Comparison of ENCODE assay signal across 27 mouse cellular contexts in genomic region chr5:135873753-135874152, GRCm38 (mm10). TPM values are rescaled to one million over a fixed set of nuclear protein-coding genes. Genes with fewer than 3 reads are reported as not detected.
DNase-seq lines count a peak whose midpoint lies in the region; ATAC-seq and TF ChIP-seq lines count a peak whose summit lies in the region.
"Had no signal": no experiment of that assay in that cellular context is flagged by ENCODE, and none has a peak within 500 bp of the region (broad histone marks: within the 10 kb centered on the region; RNA-seq: fewer than 3 reads in every experiment).

No protein-coding gene starts in this region.

- WGBS in heart, adult 2 months: 65% methylated on average over 9 of the region's 9 CpGs

- no peaks in the 10 kb centered on the region for H3K79me2 ChIP-seq in heart, adult 2 months (replicated peaks; ENCODE audit: control insufficient read depth, insufficient read depth, low read length)
- H3K79me2 ChIP-seq in MEL (ENCODE audit: control insufficient read depth, insufficient read depth, low read length, poor library complexity): no peaks in the 10 kb centered on the region

- H3K9ac ChIP-seq in heart, adult 2 months (ENCODE audit: low read depth, low read length): no peak overlapping the region
- no peak overlapping the region for H3K9ac ChIP-seq in MEL (ENCODE audit: control insufficient read depth, low read depth, low read length, poor library complexity, severe bottlenecking)
- H3K9ac ChIP-seq: heart, embryonic 15.5 days had no signal

- TF ChIP-seq POLR2A in heart, adult 2 months (IDR thresholded peaks at IDR 0.05; ENCODE audit: insufficient read depth, low read depth, low read length): no peak
- TF ChIP-seq POLR2A in MEL (IDR thresholded peaks at IDR 0.05; ENCODE audit: control insufficient read depth in 1 of 2, insufficient read depth in 1 of 2, low read depth in 1 of 2, low read length in 2 of 2, poor library complexity in 1 of 2): no peak

- no peak for TF ChIP-seq RAD21 in MEL (IDR thresholded peaks at IDR 0.05; ENCODE audit: low read depth, low read length)

- H3K4me3 ChIP-seq in heart, adult 2 months: no peak overlapping the region
- H3K4me3 ChIP-seq in MEL (ENCODE audit: control insufficient read depth in 1 of 2, insufficient read depth in 1 of 2, low read depth in 2 of 2, low read length in 2 of 2): no peak overlapping the region
- H3K4me3 ChIP-seq: hindbrain, embryonic 13.5 days had no signal

- DNase-seq in heart, adult 11 months: peak; percentile 70
- no peak for DNase-seq in heart, adult 2 months
- peak; percentile 67 for DNase-seq in CD4-positive, CD25-positive, alpha-beta regulatory T cell, adult 2 months (ENCODE audit: low read depth, low spot score)
- peak; percentile 66 for DNase-seq in MEL (ENCODE audit: low read depth, low spot score)
- DNase-seq in induced T-regulatory cell, adult 2 months (ENCODE audit: low read depth): peak; percentile 55
- DNase-seq in cerebellum, adult 18-20 months: no peak
- no peak for DNase-seq in cerebellum, postnatal 25 days
- DNase-seq: adrenal gland, postnatal 10 days; cerebellum, adult 11 months; cerebellum, adult 8-10 months; cerebellum, postnatal 10 days; gastrocnemius, postnatal 10 days; gastrocnemius, postnatal 36 days; heart, postnatal 10 days; heart, postnatal 36 days; kidney, adult 18-20 months; kidney, adult 9 months had no signal

- no peaks in the 10 kb centered on the region for H3K9me3 ChIP-seq in MEL (replicated peaks; ENCODE audit: insufficient read depth, low read length)
- H3K9me3 ChIP-seq: heart, embryonic 12.5 days; heart, embryonic 15.5 days; hindbrain, embryonic 10.5 days; hindbrain, embryonic 13.5 days had no signal

- intact Hi-C loops in heart, adult 2 months (cut with DNase I): no loop called here

- H3K27ac ChIP-seq in heart, adult 2 months: no peak overlapping the region
- H3K27ac ChIP-seq in MEL (ENCODE audit: control insufficient read depth, low read depth, low read length): no peak overlapping the region
- H3K27ac ChIP-seq: heart, embryonic 15.5 days; hindbrain, embryonic 13.5 days had no signal

- no peak for TF ChIP-seq CTCF in heart, adult 2 months (IDR thresholded peaks at IDR 0.05)
- TF ChIP-seq CTCF in MEL (IDR thresholded peaks at IDR 0.05 in 2 of 3, conservative IDR thresholded peaks at IDR 0.05 in 1 of 3; ENCODE audit: control insufficient read depth in 1 of 3, insufficient read depth in 1 of 3, low read depth in 2 of 3, low read length in 3 of 3, poor library complexity in 1 of 3, severe bottlenecking in 1 of 3): no peak

- peaks cover 2% of the 10 kb centered on the region; the same call in 1 of the 2 replicates for H3K27me3 ChIP-seq in heart, adult 2 months (ENCODE audit: control insufficient read depth, insufficient read depth, low read length)
- no peaks in the 10 kb centered on the region for H3K27me3 ChIP-seq in MEL (ENCODE audit: control insufficient read depth in 1 of 2, insufficient read depth in 2 of 2, low read length in 2 of 2)
- H3K27me3 ChIP-seq: CH12.LX had no signal

- no peaks in the 10 kb centered on the region for H3K36me3 ChIP-seq in heart, adult 2 months (ENCODE audit: control insufficient read depth, insufficient read depth, low read length)
- peaks cover 0 to 6% of the 10 kb centered on the region in 2 experiments; a peak in 2 of 4 replicates for H3K36me3 ChIP-seq in MEL (ENCODE audit: control insufficient read depth in 1 of 2, insufficient read depth in 2 of 2, low read length in 2 of 2)
- H3K36me3 ChIP-seq: G1E; heart, embryonic 12.5 days; heart, embryonic 15.5 days had no signal

- TF ChIP-seq EP300 in heart, adult 2 months (IDR thresholded peaks at IDR 0.05; ENCODE audit: insufficient read depth, low read depth, low read length): no peak
- TF ChIP-seq EP300 in MEL (IDR thresholded peaks at IDR 0.05; ENCODE audit: low read depth in 1 of 2, low read length in 2 of 2): no peak

- H3K4me1 ChIP-seq in heart, adult 2 months (ENCODE audit: control insufficient read depth, insufficient read depth, low read length): peaks cover 4% of the 10 kb centered on the region
- H3K4me1 ChIP-seq in MEL (ENCODE audit: control insufficient read depth in 1 of 2, insufficient read depth in 2 of 2, low read length in 2 of 2): peaks cover 0 to 24% of the 10 kb centered on the region in 2 experiments; a peak in 3 of 4 replicates

- ATAC-seq in frontal cortex, adult (ENCODE audit: low TSS enrichment): no peak
- ATAC-seq: forebrain, embryonic 14.5 days; hindbrain, embryonic 16.5 days had no signal

TF ChIP-seq in MEL, 35 proteins besides CTCF, POLR2A, EP300 and RAD21:
- TF ChIP-seq GATA1 (IDR thresholded peaks at IDR 0.05; ENCODE audit: low read depth, low read length): 0 out of 2 replicates have a peak, but pooled peaks have one; percentile 5
- no peak for TF ChIP-seq ZC3H11A (IDR thresholded peaks at IDR 0.05; ENCODE audit: low read depth, low read length)
- TF ChIP-seq ELF1 (IDR thresholded peaks at IDR 0.05; ENCODE audit: low read depth, low read length): peak; percentile 27; the same call in 1 of the 2 replicates
- no peak for TF ChIP-seq MAX (IDR thresholded peaks at IDR 0.05; ENCODE audit: low read length)

RNA-seq across cellular contexts. Expression of gene Hspb1, which starts 14.0 kb away (rescaled TPM):
- total RNA-seq in heart, adult 2 months (2021): 100 to 1,000 TPM; 434 to 446 TPM
- 427 and 635 TPM in 2 replicates for polyA plus RNA-seq in heart, adult 2 months (2012; rRNA removed)
- not detected in 2 replicates for total RNA-seq in MEL (2012; rRNA removed)
- polyA plus RNA-seq in MEL (2012; ENCODE audit: insufficient read depth in 1 of 2, insufficient read length in 2 of 2, low read depth in 1 of 2, low replicate concordance in 2 of 2, missing spikeins in 1 of 2): not detected
- total RNA-seq: G1E; granulocyte monocyte progenitor cell, adult 5-6 weeks had no signal
- polyA plus RNA-seq: G1E had no signal

Comparison
In these comparisons a context has a peak if more than half of its experiments do, and no peak if none do; other contexts are left out.
1. DNase-seq: peak in heart, adult 11 months (single experiment), CD4-positive, CD25-positive, alpha-beta regulatory T cell, adult 2 months (single experiment), MEL (single experiment) and induced T-regulatory cell, adult 2 months (single experiment); none in heart, adult 2 months (0 of 2), cerebellum, adult 18-20 months (0 of 2) and cerebellum, postnatal 25 days (0 of 2).
2. RNA of gene Hspb1, which starts 14.0 kb away (total RNA-seq): 434 to 446 TPM in heart, adult 2 months; not detected in MEL; every median in the first group is over 100 times any median in the second.